Mouse (Mus musculus) MEL (cell line): ENCODE measurements at regions not wholly inside any gene's neighbourhood (a gene's known extent, or its start where the extent isn't known, plus 50 kb on each side); places are given as distances from the start of the nearest gene placed in this dataset.

Source experiments
- CTCF ChIP-seq, 3 experiments: IDR thresholded peaks in 2 of 3; conservative IDR thresholded peaks in 1 of 3; 2 replicates each; pipeline ENCODE4 v1.5.1; 2011 to 2012; ENCODE audit warnings: low read length in 3 of 3, low read depth in 2 of 3, mild to moderate bottlenecking in 2 of 3, improper control_type of control experiment in 1 of 3, inconsistent platforms in 1 of 3, mixed read lengths in 1 of 3, moderate library complexity in 1 of 3; ENCODE audit not compliant: control insufficient read depth in 1 of 3, insufficient read depth in 1 of 3, poor library complexity in 1 of 3, severe bottlenecking in 1 of 3
- HCFC1 ChIP-seq: IDR thresholded peaks from 2 replicates; pipeline ENCODE4 v1.6.1; 2012; ENCODE audit warnings: low read depth, mild to moderate bottlenecking, inconsistent platforms, low read length, improper control_type of control experiment, moderate library complexity
- POLR2A ChIP-seq, 2 experiments: IDR thresholded peaks; 2 replicates each; pipeline ENCODE4 v1.6.1; 2011 to 2012; ENCODE audit warnings: low read length in 2 of 2, mild to moderate bottlenecking in 2 of 2, control low read depth in 1 of 2, improper control_type of control experiment in 1 of 2, low read depth in 1 of 2, moderate library complexity in 1 of 2; ENCODE audit not compliant: control insufficient read depth in 1 of 2, insufficient read depth in 1 of 2, poor library complexity in 1 of 2
- POLR2AphosphoS2 ChIP-seq: IDR thresholded peaks from 2 replicates; pipeline ENCODE4 v1.6.1; 2011; ENCODE audit warnings: low read length, improper control_type of control experiment
- RAD21 ChIP-seq: IDR thresholded peaks from 2 replicates; pipeline ENCODE4 v1.6.1; 2011; ENCODE audit warnings: mild to moderate bottlenecking, low read depth, low read length, improper control_type of control experiment
- SIN3A ChIP-seq: IDR thresholded peaks from 2 replicates; pipeline ENCODE4 v1.6.1; 2012; ENCODE audit warnings: low read length, improper control_type of control experiment, inconsistent platforms

DNA sequence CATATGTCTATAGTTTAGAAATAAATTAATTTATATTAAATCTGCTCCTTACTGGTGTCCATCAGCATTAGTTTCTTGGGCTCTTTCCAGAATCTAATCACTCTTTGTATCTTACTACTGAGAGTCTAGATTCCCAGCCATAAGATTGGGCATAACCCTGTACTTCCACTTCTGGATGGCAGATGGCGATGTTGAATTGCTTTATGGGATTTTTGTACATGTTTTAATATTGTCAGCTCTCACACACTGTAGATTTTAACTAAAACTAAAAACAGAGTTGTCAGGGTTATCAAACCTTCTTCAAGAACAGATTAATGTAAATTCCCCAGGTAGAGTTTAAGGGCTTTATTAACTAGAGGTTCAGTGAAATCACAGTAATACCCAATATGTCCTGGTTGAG lies 118.6 kb upstream of the Ndn start:
- TF ChIP-seq SIN3A (no peak), POLR2A (IDR thresholded peaks at IDR 0.05; ENCODE audit: control insufficient read depth in 1 of 2, insufficient read depth in 1 of 2, low read depth in 1 of 2, low read length in 2 of 2, poor library complexity in 1 of 2) (no peak), POLR2AphosphoS2 (no peak), HCFC1 (no peak), CTCF (IDR thresholded peaks at IDR 0.05 in 2 of 3, conservative IDR thresholded peaks at IDR 0.05 in 1 of 3; ENCODE audit: control insufficient read depth in 1 of 3, insufficient read depth in 1 of 3, low read depth in 2 of 3, low read length in 3 of 3, poor library complexity in 1 of 3, severe bottlenecking in 1 of 3) (peak in 1 of 3 experiments; percentile 12; a peak in 1 of 6 replicates), RAD21 (peak; percentile 6)
